Mouse (Mus musculus) brain, embryonic 14.5 days (tissue): ENCODE measurements around the gene Bbip1.

ENCODE experiments used
- CTCF ChIP-seq: fragments of 200-500 bp; IDR thresholded peaks from 2 replicates; pipeline ENCODE4 v1.5.1; 2012; ENCODE audit warnings: inconsistent platforms, mild to moderate bottlenecking, moderate library complexity, borderline replicate concordance; ENCODE audit not compliant: insufficient read depth, insufficient read length; ENCODE audit errors: extremely low read depth
- POLR2A ChIP-seq: fragments of 200-500 bp; IDR thresholded peaks from 2 replicates; pipeline ENCODE4 v1.6.1; 2012; ENCODE audit warnings: mild to moderate bottlenecking, inconsistent platforms, borderline replicate concordance; ENCODE audit not compliant: poor library complexity, insufficient read depth, insufficient read length, severe bottlenecking; ENCODE audit errors: extremely low read depth

DNA sequence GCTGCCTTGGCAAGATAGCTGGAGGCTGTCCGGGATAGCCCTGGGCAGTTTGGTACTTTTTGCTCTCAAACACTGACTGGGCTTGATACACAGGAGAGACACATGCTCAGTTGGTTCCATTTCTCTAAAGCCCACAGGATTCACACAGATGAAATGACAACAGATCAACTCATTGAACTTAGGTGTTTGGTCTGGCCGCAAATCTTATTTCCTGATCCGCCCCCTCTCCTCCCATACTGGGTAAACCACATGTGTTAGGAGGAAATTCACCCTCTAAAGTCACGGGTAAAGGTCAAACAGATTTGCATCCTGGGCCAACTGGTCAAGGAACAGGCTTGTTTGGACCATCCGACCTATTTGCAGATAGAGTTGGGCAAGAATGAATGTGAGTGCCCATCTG, 54.9 kb downstream of the Bbip1 start:
- TF ChIP-seq CTCF, result no peak
- TF ChIP-seq POLR2A, result no peak
